Mouse (Mus musculus): ENCODE data around the gene Ppp1r9b. TPM values are rescaled to one million over a fixed set of nuclear protein-coding genes. Genes with fewer than 3 reads are reported as not detected.

The Ppp1r9b gene
- polyA plus RNA-seq (2012; rRNA removed), result 28.7 and 34.4 TPM in 2 replicates

DNA sequence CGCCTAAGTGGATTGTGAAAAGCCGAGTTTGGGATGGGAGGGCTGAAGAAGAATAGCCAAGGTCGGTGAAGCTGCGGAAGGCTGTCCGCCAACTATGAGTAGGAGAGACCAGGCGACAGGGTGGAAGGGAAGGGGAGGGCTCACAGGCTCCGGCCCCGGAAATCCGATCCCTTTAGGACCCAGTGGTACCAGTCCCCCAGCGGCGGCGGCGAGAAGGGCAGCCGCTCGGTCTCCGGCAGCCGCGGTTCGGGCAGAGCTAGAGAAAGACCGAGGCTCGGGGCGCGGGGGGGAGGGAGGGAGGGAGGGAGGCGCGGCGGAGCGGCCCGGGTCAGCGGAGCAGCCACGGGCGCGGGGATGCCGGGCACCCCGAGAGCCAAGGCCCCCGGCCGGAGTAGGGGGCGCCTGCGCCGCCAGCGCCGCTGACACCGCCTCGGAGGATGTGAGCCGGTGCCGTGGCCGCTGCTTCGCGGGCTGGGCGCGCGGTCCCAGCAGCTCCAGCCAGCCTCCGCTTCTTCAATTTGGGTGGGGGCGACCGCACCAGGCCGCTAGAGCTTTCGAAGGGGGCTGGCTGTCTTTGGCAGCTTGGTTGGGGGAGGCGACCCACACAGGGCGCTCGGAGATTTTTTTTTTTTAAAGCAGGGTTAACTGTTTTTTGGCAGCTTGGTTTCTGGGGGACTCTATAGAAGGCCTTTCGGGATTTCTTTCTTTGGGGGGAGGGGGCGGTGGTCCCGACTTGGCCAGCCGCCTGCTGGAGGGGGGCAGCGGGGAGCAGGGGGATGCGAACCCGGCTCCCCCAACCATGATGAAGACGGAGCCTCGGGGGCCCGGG is at the start of gene Ppp1r9b:
Ppp1r9b (plus strand) TSS at position 287 of the 829 bp plus-strand sequence.

DNA sequence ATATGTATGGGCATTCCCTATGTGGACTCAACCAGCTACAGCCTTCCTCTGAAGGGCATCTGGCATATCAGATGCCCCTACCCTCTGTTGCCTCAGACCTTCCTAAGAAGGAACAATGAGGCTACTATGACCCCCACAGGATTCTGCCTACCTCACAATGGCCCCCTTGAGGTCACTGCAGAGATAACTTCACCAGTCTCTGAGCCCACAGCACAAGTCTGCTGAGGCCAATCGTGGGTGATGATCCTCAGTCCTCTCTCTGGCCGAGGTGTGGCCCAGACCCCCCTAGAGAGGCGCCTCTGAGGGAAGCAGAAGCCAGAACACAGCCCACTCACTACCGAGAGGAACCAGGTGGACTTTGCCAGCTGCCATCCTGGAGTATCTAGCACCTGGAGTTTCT is 23.4 kb upstream of the Ppp1r9b start, which contains the start of gene Hils1:
Hils1 (plus strand) TSS at position 175 of the 400 bp plus-strand sequence.

DNA sequence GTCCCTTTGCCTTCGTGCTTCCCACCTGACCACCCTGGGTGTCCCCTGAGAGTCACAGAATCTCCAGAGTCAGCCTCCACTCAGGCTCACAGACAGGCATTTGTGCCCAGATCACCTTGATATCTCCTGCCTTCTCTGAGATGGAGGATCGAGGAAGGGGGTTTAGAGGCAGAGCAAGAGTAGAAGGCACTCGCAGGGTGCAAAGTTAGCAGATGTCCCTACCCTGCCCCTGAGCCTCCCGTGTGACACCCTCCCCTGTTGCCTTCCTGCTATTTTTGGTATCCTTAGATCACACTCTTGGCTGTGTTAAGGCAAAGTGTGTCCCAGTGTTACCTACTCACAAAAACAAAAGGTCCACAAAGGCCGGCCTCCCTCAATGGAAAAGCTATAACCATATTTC is 14.6 kb upstream of the Ppp1r9b start, which contains the start of gene Sgca:
Sgca (minus strand) TSS at position 129 of the 400 bp plus-strand sequence.

DNA sequence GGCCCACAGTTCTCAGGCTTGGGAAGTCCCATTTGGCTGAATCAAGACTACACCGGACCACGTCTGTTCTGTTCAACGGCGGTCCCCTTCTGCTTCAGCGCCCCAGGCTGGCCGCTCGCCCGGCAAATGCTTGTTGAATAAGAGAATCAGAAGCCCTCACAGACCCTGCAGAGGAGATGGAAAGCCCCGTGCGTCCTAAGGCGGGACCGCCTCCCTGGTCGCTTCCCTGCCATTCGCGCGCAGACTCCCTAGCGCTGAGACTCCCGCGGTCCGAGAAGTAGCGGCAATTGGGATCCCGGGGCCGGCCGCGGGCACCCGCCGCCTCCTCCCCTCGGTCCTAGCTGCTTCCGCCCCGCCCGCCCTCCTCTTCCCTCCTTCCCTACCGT is 18.8 kb downstream of the Ppp1r9b start, which contains the start of gene Samd14:
Samd14 (plus strand) TSS at position 251 of the 386 bp plus-strand sequence.

DNA sequence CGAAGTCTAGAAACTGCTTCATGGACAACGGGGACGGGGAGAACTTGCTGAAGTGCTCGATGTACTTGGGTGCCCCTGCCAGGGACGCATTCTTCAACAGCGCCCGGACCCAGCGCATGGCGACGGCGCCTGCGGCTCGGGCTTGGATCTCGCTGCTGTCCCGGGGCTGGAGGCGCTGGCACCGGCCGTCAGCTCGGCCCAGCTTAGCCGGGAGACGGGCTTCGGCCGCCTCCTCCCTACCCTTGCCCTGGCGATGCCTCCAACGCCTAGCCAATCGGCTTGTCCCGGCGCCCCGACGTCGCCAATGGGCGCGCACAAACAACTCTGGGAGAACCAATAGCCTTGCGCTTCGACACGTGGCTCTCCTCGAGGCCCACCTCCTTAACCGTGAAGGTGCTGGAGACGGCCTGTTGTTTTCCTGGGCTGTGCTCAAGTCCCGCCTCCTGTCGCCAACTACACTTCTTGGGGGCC is 50.3 kb downstream of the Ppp1r9b start, which contains the start of gene Pdk2:
Pdk2 (minus strand) TSS at position 216 of the 471 bp plus-strand sequence.

Other genes starting within 250 kb of the Ppp1r9b start
- not detected in 2 replicates for gene Cdc34b, start 249.3 kb upstream of the Ppp1r9b start, polyA plus RNA-seq (2012; rRNA removed)
- 0.13 and 0.23 TPM in 2 replicates for gene Tmem92, start 208.3 kb upstream of the Ppp1r9b start, polyA plus RNA-seq (2012; rRNA removed)
- 91.9 and 122 TPM in 2 replicates for gene Col1a1, start 54.8 kb upstream of the Ppp1r9b start, polyA plus RNA-seq (2012; rRNA removed)
- not detected in 2 replicates for gene Hils1, start 23.4 kb upstream of the Ppp1r9b start, polyA plus RNA-seq (2012; rRNA removed)
- gene Sgca, start 14.7 kb upstream of the Ppp1r9b start, polyA plus RNA-seq (2012; rRNA removed), result 23.1 and 34.9 TPM in 2 replicates
- gene Samd14, start 18.8 kb downstream of the Ppp1r9b start, polyA plus RNA-seq (2012; rRNA removed), result 6.8 and 7.7 TPM in 2 replicates
- gene Pdk2, start 50.3 kb downstream of the Ppp1r9b start, polyA plus RNA-seq (2012; rRNA removed), result 70.6 and 78.0 TPM in 2 replicates
- gene Itga3, start 85.8 kb downstream of the Ppp1r9b start, polyA plus RNA-seq (2012; rRNA removed), result 104 and 107 TPM in 2 replicates
- 0.14 TPM in 1 of 2 replicates, not detected in the other for gene Dlx3, start 129.1 kb downstream of the Ppp1r9b start, polyA plus RNA-seq (2012; rRNA removed)
- not detected in 2 replicates for gene Dlx4, start 155.2 kb downstream of the Ppp1r9b start, polyA plus RNA-seq (2012; rRNA removed)